Mouse (Mus musculus): ENCODE measurements around the gene Trp53i13. TPM values are rescaled to one million over a fixed set of nuclear protein-coding genes. Genes with fewer than 3 reads are reported as not detected.
A peak's percentile ranks its signal among the peaks of the same experiment; 100 is the strongest.

Gene Trp53i13
- total RNA-seq, 1 experiment: 18.4 TPM

- TF ChIP-seq ZNF384 (IDR thresholded peaks at IDR 0.05; ENCODE audit: low read depth, low read length) (no peak), CHD2 (IDR thresholded peaks at IDR 0.05; ENCODE audit: low read depth, low read length) (no peak), ZC3H11A (IDR thresholded peaks at IDR 0.05; ENCODE audit: borderline replicate concordance, low read depth, low read length) (no peak), MAFK (IDR thresholded peaks at IDR 0.05; ENCODE audit: insufficient read depth, low read depth, low read length) (no peak), HCFC1 (IDR thresholded peaks at IDR 0.05; ENCODE audit: borderline replicate concordance, insufficient read depth, low read length) (no peak)
- Histone ChIP-seq H3K9me3 (ENCODE audit: control insufficient read depth, insufficient read depth, low read depth, low read length) (no peaks in the 10 kb centered on the region), H3K36me3 (ENCODE audit: control insufficient read depth, insufficient read depth, low read length, poor library complexity, severe bottlenecking) (no peaks in the 10 kb centered on the region), H3K4me3 (ENCODE audit: insufficient read depth in 1 of 2, low read depth in 1 of 2, low read length in 2 of 2, poor library complexity in 1 of 2, severe bottlenecking in 1 of 2) (peak overlapping the region; percentile 94 to 98), H3K9ac (ENCODE audit: insufficient read depth, low read depth, low read length, poor library complexity, severe bottlenecking) (peak overlapping the region; percentile 62; the same call in 1 of the 2 replicates), H3K27ac (ENCODE audit: insufficient read depth, low read depth, low read length, poor library complexity, severe bottlenecking) (no peak overlapping the region), H3K4me1 (ENCODE audit: control insufficient read depth in 2 of 2, insufficient read depth in 2 of 2, low read length in 2 of 2, poor library complexity in 1 of 2) (peaks cover 15 to 27% of the 10 kb centered on the region in 2 experiments)
- in situ Hi-C loops (cut with MboI; ENCODE audit: low sequenced_read_pairs in 2 of 2, unreplicated experiment in 2 of 2): no loop called here
- DNase-seq (ENCODE audit: low read depth, low spot score): no peak
Measured at GRCm38 (mm10) chr11:77492311-77492871, 23.4 kb downstream of the Trp53i13 start.

- DNase-seq (ENCODE audit: low read depth, low spot score): no peak
- no peaks in the 10 kb centered on the region for H3K36me3 ChIP-seq (ENCODE audit: control insufficient read depth, insufficient read depth, low read length, poor library complexity, severe bottlenecking)
- in situ Hi-C loops (cut with MboI; ENCODE audit: low sequenced_read_pairs in 2 of 2, unreplicated experiment in 2 of 2): no loop called here
- H3K4me3 ChIP-seq (ENCODE audit: insufficient read depth in 1 of 2, low read depth in 1 of 2, low read length in 2 of 2, poor library complexity in 1 of 2, severe bottlenecking in 1 of 2): peak overlapping the region; percentile 70 to 94
- H3K9ac ChIP-seq (ENCODE audit: insufficient read depth, low read depth, low read length, poor library complexity, severe bottlenecking): peak overlapping the region; percentile 45
- H3K27ac ChIP-seq (ENCODE audit: insufficient read depth, low read depth, low read length, poor library complexity, severe bottlenecking): no peak overlapping the region
- no peak for TF ChIP-seq ZC3H11A (IDR thresholded peaks at IDR 0.05; ENCODE audit: borderline replicate concordance, low read depth, low read length)
- no peak for TF ChIP-seq CHD2 (IDR thresholded peaks at IDR 0.05; ENCODE audit: low read depth, low read length)
- TF ChIP-seq HCFC1 (IDR thresholded peaks at IDR 0.05; ENCODE audit: borderline replicate concordance, insufficient read depth, low read length): no peak
- TF ChIP-seq MAFK (IDR thresholded peaks at IDR 0.05; ENCODE audit: insufficient read depth, low read depth, low read length): no peak
- no peak for TF ChIP-seq ZNF384 (IDR thresholded peaks at IDR 0.05; ENCODE audit: low read depth, low read length)
- H3K9me3 ChIP-seq (ENCODE audit: control insufficient read depth, insufficient read depth, low read depth, low read length): no peaks in the 10 kb centered on the region
- peaks cover 13 to 25% of the 10 kb centered on the region in 2 experiments for H3K4me1 ChIP-seq (ENCODE audit: control insufficient read depth in 2 of 2, insufficient read depth in 2 of 2, low read length in 2 of 2, poor library complexity in 1 of 2)
Measured at GRCm38 (mm10) chr11:77491502-77492291, 24.1 kb downstream of the Trp53i13 start.

GRCm38 (mm10) chr11:77491123-77491501 lies 24.7 kb downstream of the Trp53i13 start:
- TF ChIP-seq CHD2 (IDR thresholded peaks at IDR 0.05; ENCODE audit: low read depth, low read length) (0 out of 2 replicates have a peak, but pooled peaks have one; percentile 24), ZC3H11A (IDR thresholded peaks at IDR 0.05; ENCODE audit: borderline replicate concordance, low read depth, low read length) (peak; percentile 56; the same call in 1 of the 2 replicates), HCFC1 (IDR thresholded peaks at IDR 0.05; ENCODE audit: borderline replicate concordance, insufficient read depth, low read length) (no peak)
- H3K9me3 ChIP-seq (ENCODE audit: control insufficient read depth, insufficient read depth, low read depth, low read length): no peaks in the 10 kb centered on the region
- H3K4me3 ChIP-seq (ENCODE audit: insufficient read depth in 1 of 2, low read depth in 1 of 2, low read length in 2 of 2, poor library complexity in 1 of 2, severe bottlenecking in 1 of 2): peak overlapping the region; percentile 46 to 70
- in situ Hi-C loops (cut with MboI; ENCODE audit: low sequenced_read_pairs in 2 of 2, unreplicated experiment in 2 of 2): no loop called here
- peaks cover 13 to 25% of the 10 kb centered on the region in 2 experiments for H3K4me1 ChIP-seq (ENCODE audit: control insufficient read depth in 2 of 2, insufficient read depth in 2 of 2, low read length in 2 of 2, poor library complexity in 1 of 2)
- DNase-seq (ENCODE audit: low read depth, low spot score): peak; percentile 94
- H3K9ac ChIP-seq (ENCODE audit: insufficient read depth, low read depth, low read length, poor library complexity, severe bottlenecking): peak overlapping the region; percentile 45; the same call in 1 of the 2 replicates
- H3K36me3 ChIP-seq (ENCODE audit: control insufficient read depth, insufficient read depth, low read length, poor library complexity, severe bottlenecking): no peaks in the 10 kb centered on the region
- H3K27ac ChIP-seq (ENCODE audit: insufficient read depth, low read depth, low read length, poor library complexity, severe bottlenecking): no peak overlapping the region

GRCm38 (mm10) chr11:77490451-77490850 lies 25.3 kb downstream of the Trp53i13 start:
- in situ Hi-C loops (cut with MboI; ENCODE audit: low sequenced_read_pairs in 2 of 2, unreplicated experiment in 2 of 2): no loop called here
- Histone ChIP-seq H3K9me3 (ENCODE audit: control insufficient read depth, insufficient read depth, low read depth, low read length) (no peaks in the 10 kb centered on the region), H3K9ac (ENCODE audit: insufficient read depth, low read depth, low read length, poor library complexity, severe bottlenecking) (no peak overlapping the region), H3K27ac (ENCODE audit: insufficient read depth, low read depth, low read length, poor library complexity, severe bottlenecking) (no peak overlapping the region), H3K4me1 (ENCODE audit: control insufficient read depth in 2 of 2, insufficient read depth in 2 of 2, low read length in 2 of 2, poor library complexity in 1 of 2) (peaks cover 10 to 24% of the 10 kb centered on the region in 2 experiments), H3K4me3 (ENCODE audit: insufficient read depth in 1 of 2, low read depth in 1 of 2, low read length in 2 of 2, poor library complexity in 1 of 2, severe bottlenecking in 1 of 2) (no peak overlapping the region), H3K36me3 (ENCODE audit: control insufficient read depth, insufficient read depth, low read length, poor library complexity, severe bottlenecking) (no peaks in the 10 kb centered on the region)
- no peak for DNase-seq (ENCODE audit: low read depth, low spot score)
- no peak for TF ChIP-seq ZC3H11A (IDR thresholded peaks at IDR 0.05; ENCODE audit: borderline replicate concordance, low read depth, low read length)
- TF ChIP-seq CHD2 (IDR thresholded peaks at IDR 0.05; ENCODE audit: low read depth, low read length): no peak
- TF ChIP-seq HCFC1 (IDR thresholded peaks at IDR 0.05; ENCODE audit: borderline replicate concordance, insufficient read depth, low read length): no peak
- TF ChIP-seq ZNF384 (IDR thresholded peaks at IDR 0.05; ENCODE audit: low read depth, low read length): no peak
- no peak for TF ChIP-seq MAFK (IDR thresholded peaks at IDR 0.05; ENCODE audit: insufficient read depth, low read depth, low read length)
